Mouse (Mus musculus): ENCODE measurements around the gene Itih4. TPM values are rescaled to one million over a fixed set of nuclear protein-coding genes. Genes with fewer than 3 reads are reported as not detected.

Itih4 gene
- polyA plus RNA-seq (2015; fragmentation: Nextera tagmentation; extraction: Ambion mirVana) = 3.2 and 7.8 TPM in 2 replicates

GRCm38 (mm10) chr14:30886204-30886603 lies at the start of gene Itih4:
Gene Itih4 (plus strand): TSS chr14:30886476.
- H3K9me3 ChIP-seq = no peaks in the 10 kb centered on the region
- H3K9ac ChIP-seq = no peak within 1 kb of the TSS
- no peak within 1 kb of the TSS for H3K4me3 ChIP-seq (replicated peaks)
- 87% methylated on average over 3 of the region's 3 CpGs for WGBS
- no peaks in the 10 kb centered on the region for H3K36me3 ChIP-seq
- H3K27me3 ChIP-seq (replicated peaks) = no peaks in the 10 kb centered on the region
- H3K4me2 ChIP-seq = no peak within 1 kb of the TSS
- no peak for ATAC-seq (ENCODE audit: insufficient read depth, low FRiP score, low read depth)
- H3K27ac ChIP-seq = no peak within 1 kb of the TSS
- H3K4me1 ChIP-seq = peaks cover 9% of the 10 kb centered on the region

GRCm38 (mm10) chr14:30837416-30837996 lies 48.8 kb upstream of the Itih4 start:
- Histone ChIP-seq H3K9me3 (no peaks in the 10 kb centered on the region), H3K4me3 (replicated peaks) (no peak overlapping the region), H3K36me3 (peaks cover 7% of the 10 kb centered on the region; the same call in 1 of the 2 replicates), H3K4me2 (no peak overlapping the region), H3K9ac (no peak overlapping the region), H3K27ac (no peak overlapping the region), H3K27me3 (replicated peaks) (no peaks in the 10 kb centered on the region), H3K4me1 (no peaks in the 10 kb centered on the region)
- no peak for ATAC-seq (ENCODE audit: insufficient read depth, low FRiP score, low read depth)
- WGBS = 85% methylated on average over 14 of the region's 14 CpGs

- Histone ChIP-seq H3K4me1 (no peaks in the 10 kb centered on the region), H3K9me3 (no peaks in the 10 kb centered on the region), H3K9ac (no peak overlapping the region), H3K4me2 (no peak overlapping the region), H3K4me3 (replicated peaks) (no peak overlapping the region), H3K36me3 (0 out of 2 replicates have a peak, but pooled peaks cover 4% of the 10 kb centered on the region), H3K27me3 (replicated peaks) (no peaks in the 10 kb centered on the region), H3K27ac (no peak overlapping the region)
- no peak for ATAC-seq (ENCODE audit: insufficient read depth, low FRiP score, low read depth)
- WGBS = 84% methylated on average over 3 of the region's 3 CpGs
Observed at GRCm38 (mm10) chr14:30843701-30844100, 42.6 kb upstream of the Itih4 start.

GRCm38 (mm10) chr14:30850504-30850903 lies 35.8 kb upstream of the Itih4 start:
- Histone ChIP-seq H3K27ac (no peak overlapping the region), H3K4me3 (replicated peaks) (no peak overlapping the region), H3K9me3 (no peaks in the 10 kb centered on the region), H3K9ac (no peak overlapping the region), H3K4me2 (no peak overlapping the region), H3K4me1 (no peaks in the 10 kb centered on the region), H3K27me3 (replicated peaks) (no peaks in the 10 kb centered on the region), H3K36me3 (no peaks in the 10 kb centered on the region)
- 88% methylated on average over 5 of the region's 5 CpGs for WGBS
- no peak for ATAC-seq (ENCODE audit: insufficient read depth, low FRiP score, low read depth)

- Histone ChIP-seq H3K9me3 (no peaks in the 10 kb centered on the region), H3K27me3 (replicated peaks) (no peaks in the 10 kb centered on the region), H3K9ac (no peak overlapping the region), H3K27ac (no peak overlapping the region), H3K4me2 (no peak overlapping the region), H3K4me1 (no peaks in the 10 kb centered on the region), H3K4me3 (replicated peaks) (no peak overlapping the region), H3K36me3 (no peaks in the 10 kb centered on the region)
- peak; percentile 53; the same call in 1 of the 2 replicates for ATAC-seq (ENCODE audit: insufficient read depth, low FRiP score, low read depth)
- WGBS = 86% methylated on average over 5 of the region's 5 CpGs
Observed at GRCm38 (mm10) chr14:30852325-30852724, 34.0 kb upstream of the Itih4 start.

- 90% methylated on average over 3 of the region's 3 CpGs for WGBS
- Histone ChIP-seq H3K9ac (no peak overlapping the region), H3K36me3 (no peaks in the 10 kb centered on the region), H3K4me3 (replicated peaks) (no peak overlapping the region), H3K4me1 (no peaks in the 10 kb centered on the region), H3K9me3 (no peaks in the 10 kb centered on the region), H3K27me3 (replicated peaks) (no peaks in the 10 kb centered on the region), H3K4me2 (no peak overlapping the region), H3K27ac (no peak overlapping the region)
- ATAC-seq (ENCODE audit: insufficient read depth, low FRiP score, low read depth) = no peak
Observed at GRCm38 (mm10) chr14:30855316-30855715, 31.0 kb upstream of the Itih4 start.

- WGBS = 62% methylated on average over 10 of the region's 10 CpGs
- no peak for ATAC-seq (ENCODE audit: insufficient read depth, low FRiP score, low read depth)
- Histone ChIP-seq H3K4me2 (no peak overlapping the region), H3K9ac (no peak overlapping the region), H3K27me3 (replicated peaks) (no peaks in the 10 kb centered on the region), H3K4me3 (replicated peaks) (no peak overlapping the region), H3K36me3 (no peaks in the 10 kb centered on the region), H3K4me1 (peaks cover 11% of the 10 kb centered on the region; the same call in 1 of the 2 replicates), H3K27ac (no peak overlapping the region), H3K9me3 (no peaks in the 10 kb centered on the region)
Observed at GRCm38 (mm10) chr14:30856885-30857507, 29.3 kb upstream of the Itih4 start.

GRCm38 (mm10) chr14:30857990-30858389 lies 28.3 kb upstream of the Itih4 start:
- H3K36me3 ChIP-seq = no peaks in the 10 kb centered on the region
- 76% methylated on average over 4 of the region's 4 CpGs for WGBS
- H3K27me3 ChIP-seq (replicated peaks) = no peaks in the 10 kb centered on the region
- peaks cover 13% of the 10 kb centered on the region; the same call in 1 of the 2 replicates for H3K4me1 ChIP-seq
- H3K27ac ChIP-seq = no peak overlapping the region
- H3K9me3 ChIP-seq = no peaks in the 10 kb centered on the region
- ATAC-seq (ENCODE audit: insufficient read depth, low FRiP score, low read depth) = no peak
- no peak overlapping the region for H3K4me3 ChIP-seq (replicated peaks)
- no peak overlapping the region for H3K4me2 ChIP-seq
- H3K9ac ChIP-seq = no peak overlapping the region

- no peak overlapping the region for H3K4me3 ChIP-seq (replicated peaks)
- no peaks in the 10 kb centered on the region for H3K27me3 ChIP-seq (replicated peaks)
- 34% methylated on average over 16 of the region's 16 CpGs for WGBS
- H3K9me3 ChIP-seq = no peaks in the 10 kb centered on the region
- no peak overlapping the region for H3K9ac ChIP-seq
- ATAC-seq (ENCODE audit: insufficient read depth, low FRiP score, low read depth) = peak; percentile 71
- H3K27ac ChIP-seq = peak overlapping the region; percentile 4; the same call in 1 of the 2 replicates
- H3K4me1 ChIP-seq = peaks cover 13% of the 10 kb centered on the region; the same call in 1 of the 2 replicates
- H3K36me3 ChIP-seq = no peaks in the 10 kb centered on the region
- peak overlapping the region; percentile 19 for H3K4me2 ChIP-seq
Observed at GRCm38 (mm10) chr14:30861421-30862125, 24.7 kb upstream of the Itih4 start.

GRCm38 (mm10) chr14:30862368-30862767 lies 23.9 kb upstream of the Itih4 start:
- no peak for ATAC-seq (ENCODE audit: insufficient read depth, low FRiP score, low read depth)
- WGBS = 73% methylated on average over 9 of the region's 9 CpGs
- no peak overlapping the region for H3K9ac ChIP-seq

GRCm38 (mm10) chr14:30865311-30865710 lies 21.0 kb upstream of the Itih4 start:
- H3K4me3 ChIP-seq (replicated peaks) = no peak overlapping the region
- H3K36me3 ChIP-seq = no peaks in the 10 kb centered on the region
- no peak overlapping the region for H3K4me2 ChIP-seq
- no peaks in the 10 kb centered on the region for H3K27me3 ChIP-seq (replicated peaks)
- H3K27ac ChIP-seq = no peak overlapping the region
- no peak for ATAC-seq (ENCODE audit: insufficient read depth, low FRiP score, low read depth)
- H3K4me1 ChIP-seq = peaks cover 17% of the 10 kb centered on the region; the same call in 1 of the 2 replicates
- H3K9ac ChIP-seq = no peak overlapping the region
- H3K9me3 ChIP-seq = no peaks in the 10 kb centered on the region
- 72% methylated on average over 3 of the region's 3 CpGs for WGBS

More at GRCm38 (mm10) chr14:30862368-30862767, 23.9 kb upstream of the Itih4 start:
- Histone ChIP-seq H3K4me3 (replicated peaks) (no peak overlapping the region), H3K4me1 (peaks cover 13% of the 10 kb centered on the region; the same call in 1 of the 2 replicates), H3K27me3 (replicated peaks) (no peaks in the 10 kb centered on the region), H3K9me3 (no peaks in the 10 kb centered on the region), H3K27ac (0 out of 2 replicates have a peak overlapping the region, but pooled peaks have one; percentile 4), H3K4me2 (no peak overlapping the region), H3K36me3 (no peaks in the 10 kb centered on the region)

GRCm38 (mm10) chr14:30867042-30867441 lies 19.2 kb upstream of the Itih4 start:
- H3K36me3 ChIP-seq = no peaks in the 10 kb centered on the region
- WGBS = 31% methylated on average over 5 of the region's 5 CpGs
- 0 out of 2 replicates have a peak, but pooled peaks cover 6% of the 10 kb centered on the region for H3K4me1 ChIP-seq
- no peak overlapping the region for H3K4me3 ChIP-seq (replicated peaks)
- no peak for ATAC-seq (ENCODE audit: insufficient read depth, low FRiP score, low read depth)
- H3K9ac ChIP-seq = no peak overlapping the region
- no peaks in the 10 kb centered on the region for H3K27me3 ChIP-seq (replicated peaks)
- H3K9me3 ChIP-seq = no peaks in the 10 kb centered on the region
- H3K27ac ChIP-seq = no peak overlapping the region
- H3K4me2 ChIP-seq = no peak overlapping the region

All from stomach, embryonic 15.5 days (tissue).